Mouse (Mus musculus): ENCODE results near the gene Lrrc71. TPM values are rescaled to one million over a fixed set of nuclear protein-coding genes. Genes with fewer than 3 reads are reported as not detected.

Gene Lrrc71
- polyA plus RNA-seq, 1 experiment from 2014 or later: 0.71 TPM

- WGBS: 31% methylated on average over 6 of the region's 6 CpGs
Measured at GRCm38 (mm10) chr3:87771088-87771487, 22.7 kb upstream of the Lrrc71 start.

GRCm38 (mm10) chr3:87770280-87770679 lies 21.9 kb upstream of the Lrrc71 start:
- WGBS: 0% methylated on average over 4 of the region's 4 CpGs
- H3K4me3 ChIP-seq: no peak overlapping the region
- no peak overlapping the region for H3K27ac ChIP-seq
- H3K4me1 ChIP-seq (replicated peaks): peaks cover 38% of the 10 kb centered on the region
- H3K9ac ChIP-seq: no peak overlapping the region
- H3K36me3 ChIP-seq: no peaks in the 10 kb centered on the region
- H3K27me3 ChIP-seq: peaks cover 55% of the 10 kb centered on the region
- ATAC-seq (ENCODE audit: low FRiP score): no peak
- no peak overlapping the region for H3K4me2 ChIP-seq
- H3K9me3 ChIP-seq: no peaks in the 10 kb centered on the region

More at GRCm38 (mm10) chr3:87771088-87771487, 22.7 kb upstream of the Lrrc71 start:
- Histone ChIP-seq H3K36me3 (no peaks in the 10 kb centered on the region), H3K9ac (no peak overlapping the region), H3K27me3 (peaks cover 47% of the 10 kb centered on the region), H3K4me3 (no peak overlapping the region), H3K27ac (no peak overlapping the region), H3K9me3 (no peaks in the 10 kb centered on the region), H3K4me2 (no peak overlapping the region), H3K4me1 (replicated peaks) (peaks cover 46% of the 10 kb centered on the region)
- ATAC-seq (ENCODE audit: low FRiP score): no peak

GRCm38 (mm10) chr3:87769506-87769905 lies 21.1 kb upstream of the Lrrc71 start:
- Histone ChIP-seq H3K9me3 (no peaks in the 10 kb centered on the region), H3K27ac (no peak overlapping the region), H3K27me3 (peaks cover 63% of the 10 kb centered on the region), H3K4me3 (no peak overlapping the region), H3K4me2 (no peak overlapping the region), H3K4me1 (replicated peaks) (peaks cover 35% of the 10 kb centered on the region), H3K36me3 (no peaks in the 10 kb centered on the region), H3K9ac (no peak overlapping the region)
- ATAC-seq (ENCODE audit: low FRiP score): no peak
- WGBS: 87% methylated on average over 8 of the region's 8 CpGs

GRCm38 (mm10) chr3:87768844-87769243 lies 20.4 kb upstream of the Lrrc71 start:
- H3K4me1 ChIP-seq (replicated peaks): peaks cover 40% of the 10 kb centered on the region
- H3K27me3 ChIP-seq: peaks cover 66% of the 10 kb centered on the region
- no peak for ATAC-seq (ENCODE audit: low FRiP score)
- no peaks in the 10 kb centered on the region for H3K9me3 ChIP-seq
- H3K4me3 ChIP-seq: peak overlapping the region; percentile 27
- H3K9ac ChIP-seq: peak overlapping the region; percentile 43; the same call in 1 of the 2 replicates
- no peaks in the 10 kb centered on the region for H3K36me3 ChIP-seq
- H3K27ac ChIP-seq: no peak overlapping the region; the same call in 1 of the 2 replicates
- peak overlapping the region; percentile 42 for H3K4me2 ChIP-seq
- WGBS: 2% methylated on average over 36 of the region's 37 CpGs

GRCm38 (mm10) chr3:87768431-87768830 lies 20.0 kb upstream of the Lrrc71 start:
- H3K9me3 ChIP-seq: no peaks in the 10 kb centered on the region
- H3K4me1 ChIP-seq (replicated peaks): peaks cover 43% of the 10 kb centered on the region
- H3K27ac ChIP-seq: no peak overlapping the region; the same call in 1 of the 2 replicates
- peak overlapping the region; percentile 27 for H3K4me3 ChIP-seq
- ATAC-seq (ENCODE audit: low FRiP score): no peak
- H3K4me2 ChIP-seq: peak overlapping the region; percentile 42
- WGBS: 51% methylated on average over 6 of the region's 6 CpGs
- peaks cover 67% of the 10 kb centered on the region for H3K27me3 ChIP-seq
- peak overlapping the region; percentile 43; the same call in 1 of the 2 replicates for H3K9ac ChIP-seq
- no peaks in the 10 kb centered on the region for H3K36me3 ChIP-seq

GRCm38 (mm10) chr3:87767764-87768163 lies 19.3 kb upstream of the Lrrc71 start:
- no peaks in the 10 kb centered on the region for H3K36me3 ChIP-seq
- peaks cover 41% of the 10 kb centered on the region for H3K4me1 ChIP-seq (replicated peaks)
- H3K4me3 ChIP-seq: peak overlapping the region; percentile 27
- WGBS: 66% methylated on average over 8 of the region's 8 CpGs
- H3K27me3 ChIP-seq: peaks cover 67% of the 10 kb centered on the region
- H3K4me2 ChIP-seq: peak overlapping the region; percentile 42
- no peak for ATAC-seq (ENCODE audit: low FRiP score)
- no peak overlapping the region; the same call in 1 of the 2 replicates for H3K27ac ChIP-seq
- H3K9me3 ChIP-seq: no peaks in the 10 kb centered on the region
- H3K9ac ChIP-seq: peak overlapping the region; percentile 35; the same call in 1 of the 2 replicates

- H3K9ac ChIP-seq: no peak overlapping the region
- ATAC-seq (ENCODE audit: low FRiP score): no peak
- 81% methylated on average over 3 of the region's 3 CpGs for WGBS
Measured at GRCm38 (mm10) chr3:87766284-87766667, 17.9 kb upstream of the Lrrc71 start.

GRCm38 (mm10) chr3:87765631-87766283 lies 17.3 kb upstream of the Lrrc71 start:
- Histone ChIP-seq H3K4me1 (replicated peaks) (peaks cover 25% of the 10 kb centered on the region), H3K9me3 (no peaks in the 10 kb centered on the region), H3K27ac (no peak overlapping the region), H3K4me2 (peak overlapping the region; percentile 26; the same call in 1 of the 2 replicates), H3K36me3 (no peaks in the 10 kb centered on the region), H3K27me3 (peaks cover 57% of the 10 kb centered on the region), H3K9ac (no peak overlapping the region), H3K4me3 (no peak overlapping the region)
- 67% methylated on average over 5 of the region's 5 CpGs for WGBS
- no peak for ATAC-seq (ENCODE audit: low FRiP score)

More at GRCm38 (mm10) chr3:87766284-87766667, 17.9 kb upstream of the Lrrc71 start:
- no peaks in the 10 kb centered on the region for H3K36me3 ChIP-seq
- H3K4me3 ChIP-seq: no peak overlapping the region
- H3K4me2 ChIP-seq: peak overlapping the region; percentile 26
- H3K27me3 ChIP-seq: peaks cover 61% of the 10 kb centered on the region
- H3K4me1 ChIP-seq (replicated peaks): peaks cover 30% of the 10 kb centered on the region
- H3K27ac ChIP-seq: no peak overlapping the region
- no peaks in the 10 kb centered on the region for H3K9me3 ChIP-seq

GRCm38 (mm10) chr3:87765091-87765490 lies 16.7 kb upstream of the Lrrc71 start:
- ATAC-seq (ENCODE audit: low FRiP score): no peak
- Histone ChIP-seq H3K4me1 (replicated peaks) (peaks cover 25% of the 10 kb centered on the region), H3K9ac (no peak overlapping the region), H3K4me2 (no peak overlapping the region; the same call in 1 of the 2 replicates), H3K4me3 (no peak overlapping the region), H3K27ac (peak overlapping the region; percentile 53), H3K27me3 (peaks cover 57% of the 10 kb centered on the region), H3K9me3 (no peaks in the 10 kb centered on the region), H3K36me3 (no peaks in the 10 kb centered on the region)
- 19% methylated on average over 10 of the region's 10 CpGs for WGBS

GRCm38 (mm10) chr3:87764506-87764905 lies 16.1 kb upstream of the Lrrc71 start:
- H3K4me2 ChIP-seq: peak overlapping the region; percentile 20; the same call in 1 of the 2 replicates
- peaks cover 25% of the 10 kb centered on the region for H3K4me1 ChIP-seq (replicated peaks)
- no peak for ATAC-seq (ENCODE audit: low FRiP score)
- 39% methylated on average over 10 of the region's 10 CpGs for WGBS
- peak overlapping the region; percentile 53 for H3K27ac ChIP-seq
- H3K4me3 ChIP-seq: no peak overlapping the region
- no peaks in the 10 kb centered on the region for H3K9me3 ChIP-seq
- no peaks in the 10 kb centered on the region for H3K36me3 ChIP-seq
- no peak overlapping the region for H3K9ac ChIP-seq
- peaks cover 52% of the 10 kb centered on the region for H3K27me3 ChIP-seq

- Histone ChIP-seq H3K9ac (no peak overlapping the region), H3K27me3 (peaks cover 45% of the 10 kb centered on the region), H3K4me3 (no peak overlapping the region), H3K4me2 (peak overlapping the region; percentile 20; the same call in 1 of the 2 replicates), H3K27ac (peak overlapping the region; percentile 53; the same call in 1 of the 2 replicates), H3K4me1 (replicated peaks) (peaks cover 22% of the 10 kb centered on the region), H3K9me3 (no peaks in the 10 kb centered on the region), H3K36me3 (no peaks in the 10 kb centered on the region)
- no peak for ATAC-seq (ENCODE audit: low FRiP score)
- WGBS: 26% methylated on average over 15 of the region's 15 CpGs
Measured at GRCm38 (mm10) chr3:87763683-87764289, 15.4 kb upstream of the Lrrc71 start.

- 66% methylated on average over 4 of the region's 4 CpGs for WGBS
- Histone ChIP-seq H3K27ac (no peak overlapping the region), H3K9ac (no peak overlapping the region), H3K36me3 (no peaks in the 10 kb centered on the region), H3K4me3 (no peak overlapping the region), H3K4me2 (no peak overlapping the region), H3K4me1 (replicated peaks) (peaks cover 20% of the 10 kb centered on the region), H3K9me3 (no peaks in the 10 kb centered on the region), H3K27me3 (peaks cover 40% of the 10 kb centered on the region)
- ATAC-seq (ENCODE audit: low FRiP score): no peak
Measured at GRCm38 (mm10) chr3:87763202-87763601, 14.8 kb upstream of the Lrrc71 start.
